Mouse (Mus musculus) left cerebral cortex, adult 9 months (tissue): ENCODE measurements around the gene Sec31a.

ENCODE experiments used
- DNase-seq, 2 experiments: peaks; one replicate each; pipeline ENCODE4 v3.0.0; 2022; ENCODE audit warnings: low spot score in 2 of 2

Gene Sec31a

DNA sequence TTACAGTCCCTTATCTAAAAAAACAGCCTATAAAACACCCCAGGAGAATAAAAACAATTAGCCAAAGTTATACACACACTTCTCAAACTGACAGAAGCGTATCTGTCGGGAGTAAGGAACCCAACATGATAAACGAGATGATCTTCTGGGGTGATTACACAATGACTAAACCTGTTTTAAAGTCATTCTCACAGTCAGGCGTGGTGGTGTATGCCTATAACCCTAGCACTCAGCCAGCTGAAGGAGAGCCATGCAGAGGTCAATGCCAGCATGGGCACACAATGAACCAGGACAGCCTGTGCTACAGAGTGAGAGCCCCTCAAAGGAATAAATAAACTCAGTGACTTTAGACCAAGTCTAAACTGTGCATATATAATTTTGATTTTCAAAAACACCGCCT, 7.5 kb downstream of the Sec31a start:
- no peak for DNase-seq

DNA sequence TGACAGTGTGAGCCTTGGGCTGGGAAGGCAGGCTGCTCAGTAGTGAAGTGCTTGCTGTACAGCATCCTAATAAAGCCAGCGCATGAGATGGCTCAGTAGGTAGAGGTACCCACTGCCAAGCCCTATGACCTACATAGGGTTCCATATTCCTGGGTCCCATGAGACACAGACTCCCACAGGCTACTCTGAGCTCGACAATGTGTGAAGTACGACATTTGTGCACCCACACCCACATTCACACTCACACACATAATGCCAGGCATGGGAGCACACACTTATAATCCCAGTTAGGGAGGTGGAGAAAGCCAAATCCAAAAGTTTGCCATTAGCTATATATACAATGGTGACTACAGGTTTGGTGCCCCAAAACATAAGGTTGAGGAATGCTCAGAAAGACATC, 19.3 kb downstream of the Sec31a start:
- no peak for DNase-seq

GRCm38 (mm10) chr5:100393681-100394080, 22.4 kb downstream of the Sec31a start:
- DNase-seq, result no peak

- DNase-seq, result no peak
Measured at GRCm38 (mm10) chr5:100392436-100392955, 23.5 kb downstream of the Sec31a start.

- DNase-seq, result no peak
Measured at GRCm38 (mm10) chr5:100383782-100384510, 32.1 kb downstream of the Sec31a start.

DNA sequence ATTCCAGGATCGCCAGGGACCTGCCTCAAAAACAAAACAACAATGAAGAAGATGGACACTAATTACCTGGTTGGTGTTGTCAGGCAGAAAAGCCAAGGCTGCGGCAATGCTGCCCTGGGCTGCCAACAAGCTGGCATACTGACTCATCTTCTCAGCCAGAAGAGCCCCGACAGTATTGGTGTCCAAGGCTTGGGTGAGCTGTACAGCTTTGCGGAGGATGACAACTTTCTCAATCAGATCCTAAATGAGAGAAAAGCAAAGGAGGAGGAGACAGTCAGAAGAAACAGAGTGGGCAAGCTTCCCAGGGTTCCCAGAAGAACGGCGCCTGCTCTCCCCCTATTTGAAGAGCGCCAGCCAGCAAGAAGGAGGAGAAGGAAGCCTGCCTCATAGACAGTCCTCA, 34.9 kb downstream of the Sec31a start:
- DNase-seq, result peak; percentile 38 to 67

GRCm38 (mm10) chr5:100380277-100380676, 35.8 kb downstream of the Sec31a start:
- DNase-seq, result no peak

- DNase-seq, result no peak
Measured at GRCm38 (mm10) chr5:100378981-100379380, 37.1 kb downstream of the Sec31a start.

GRCm38 (mm10) chr5:100378211-100378610, 37.8 kb downstream of the Sec31a start:
- DNase-seq, result no peak

GRCm38 (mm10) chr5:100377376-100377775, 38.7 kb downstream of the Sec31a start:
- no peak for DNase-seq

GRCm38 (mm10) chr5:100374703-100375102, 41.3 kb downstream of the Sec31a start:
- DNase-seq, result no peak

GRCm38 (mm10) chr5:100373952-100374351, 42.1 kb downstream of the Sec31a start:
- DNase-seq, result peak in 1 of 2 experiments; percentile 56

DNA sequence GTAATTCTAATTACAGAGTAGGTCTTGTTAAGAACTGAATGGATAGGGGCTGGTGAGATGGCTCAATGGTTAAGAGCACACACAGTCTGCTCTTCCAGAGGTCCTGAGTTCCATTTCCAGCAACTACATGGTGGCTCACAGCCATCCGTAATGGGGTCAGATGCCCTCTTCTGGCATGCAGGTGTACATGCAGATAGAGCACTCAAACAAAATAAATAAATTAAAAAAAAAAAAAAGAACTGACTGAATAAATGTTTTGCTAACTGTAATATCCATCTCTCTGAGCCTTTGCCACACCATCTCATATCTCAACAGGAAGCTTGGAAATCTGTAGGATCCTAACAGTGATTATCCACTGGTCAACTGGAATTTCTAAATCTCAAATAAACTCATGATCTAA, 45.1 kb downstream of the Sec31a start:
- no peak for DNase-seq

DNA sequence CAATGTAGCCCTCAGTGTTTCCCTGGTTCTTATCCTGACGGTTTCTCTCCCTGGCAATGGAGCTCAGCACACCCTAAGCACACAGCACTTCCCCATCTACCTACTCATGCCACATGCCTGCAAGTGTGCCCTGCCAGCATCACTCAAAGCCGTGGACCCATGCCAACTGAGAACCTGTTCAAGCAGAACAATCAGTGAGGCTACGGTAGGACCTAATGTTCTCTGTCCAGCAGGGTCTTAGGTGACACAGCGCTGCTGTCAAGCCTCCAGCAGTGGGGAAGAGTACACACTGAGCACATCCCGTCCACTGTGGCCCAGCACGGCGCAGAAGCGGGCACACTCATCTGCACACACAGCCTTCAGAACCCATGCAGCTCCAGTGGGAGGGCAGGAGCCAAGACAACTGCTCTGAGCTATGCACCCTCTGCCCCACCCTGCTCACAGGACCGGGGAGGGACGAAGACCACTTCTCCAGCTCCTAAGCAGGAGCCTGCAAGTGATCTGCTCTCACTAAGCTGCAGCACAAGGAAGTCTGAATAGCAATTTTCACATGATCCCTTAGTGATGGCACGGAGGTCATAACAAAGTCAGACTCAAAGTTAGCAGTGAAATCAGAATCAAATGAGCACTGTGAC, 46.1 kb downstream of the Sec31a start:
- DNase-seq, result no peak

DNA sequence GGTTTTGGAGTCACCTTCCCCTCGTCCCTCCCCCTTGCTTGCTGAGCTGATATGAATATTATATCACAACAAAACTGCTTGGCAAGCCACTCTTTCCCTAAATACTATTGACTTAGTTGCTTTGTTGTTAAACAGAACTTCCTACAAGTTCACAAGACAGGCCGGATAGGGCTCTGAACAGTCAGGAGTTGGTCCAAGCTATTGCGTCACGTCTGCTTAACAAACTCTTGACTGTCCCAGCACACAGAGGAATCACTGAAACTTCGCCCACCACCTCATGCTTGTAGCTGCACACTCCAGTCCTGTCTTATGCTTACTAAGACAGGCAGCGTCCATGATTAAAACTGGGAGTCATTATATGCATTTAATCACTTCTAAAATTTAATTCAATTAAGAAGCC, 46.9 kb downstream of the Sec31a start:
- DNase-seq, result no peak

DNA sequence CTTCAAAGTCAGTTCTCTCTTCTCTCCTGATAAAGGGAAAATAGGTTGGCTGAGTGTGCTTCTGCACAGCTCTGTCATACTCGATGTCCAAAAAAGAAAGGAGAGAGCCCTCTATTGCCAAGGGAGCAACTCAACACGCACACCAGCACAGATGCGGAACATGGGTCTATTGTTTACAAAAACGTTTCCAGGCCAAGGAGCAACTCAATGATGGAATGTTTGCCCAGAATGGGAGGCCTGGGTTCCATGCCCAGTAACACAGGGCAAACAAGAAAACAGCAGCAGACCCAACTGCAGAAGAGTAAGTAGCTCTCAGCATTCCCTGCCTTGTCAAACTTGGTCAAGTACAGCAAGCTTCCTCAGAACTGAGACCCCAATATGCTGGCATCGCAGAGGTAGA, 47.5 kb downstream of the Sec31a start:
- no peak for DNase-seq

- DNase-seq, result no peak
Measured at GRCm38 (mm10) chr5:100367051-100367450, 49.0 kb downstream of the Sec31a start.

GRCm38 (mm10) chr5:100360296-100360695, 55.7 kb downstream of the Sec31a start:
- no peak for DNase-seq

- no peak for DNase-seq
Measured at GRCm38 (mm10) chr5:100358334-100358733, 57.7 kb downstream of the Sec31a start.

GRCm38 (mm10) chr5:100354644-100355043, 61.4 kb downstream of the Sec31a start:
- DNase-seq, result no peak

GRCm38 (mm10) chr5:100352986-100353848, 62.8 kb downstream of the Sec31a start:
- DNase-seq, result no peak

DNA sequence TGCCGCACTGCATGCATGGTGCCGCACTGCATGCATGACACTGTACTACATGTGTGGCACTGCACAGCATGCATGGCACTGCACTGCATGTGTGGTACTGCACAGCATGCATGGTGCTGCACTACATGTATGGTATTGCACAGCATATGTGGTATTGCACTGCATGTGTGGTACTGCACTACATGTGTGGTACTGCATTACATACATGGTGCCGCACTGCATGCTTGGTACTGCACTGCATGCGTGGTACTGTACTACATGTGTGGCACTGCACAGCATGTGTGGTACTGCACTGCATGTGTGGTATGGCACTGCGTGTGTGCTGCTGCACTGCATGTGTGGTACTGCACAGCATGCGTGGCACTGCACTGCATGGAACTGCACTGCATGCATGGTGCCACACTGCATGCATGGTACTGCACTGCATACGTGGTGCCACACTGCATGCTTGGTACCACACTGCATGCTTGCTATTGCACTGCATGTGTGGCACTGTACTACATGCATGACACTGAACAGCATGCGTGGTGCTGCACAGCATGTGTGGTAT, 65.1 kb downstream of the Sec31a start:
- DNase-seq, result no peak
